Mouse (Mus musculus) thymus, adult 18-20 months (tissue): Measurements from ENCODE around the gene Cdk2ap2.

Experiments
- DNase-seq, 2 experiments: peaks; one replicate each; pipeline ENCODE4 v3.0.0; 2022; ENCODE audit warnings: mixed read lengths in 2 of 2

The Cdk2ap2 gene

DNA sequence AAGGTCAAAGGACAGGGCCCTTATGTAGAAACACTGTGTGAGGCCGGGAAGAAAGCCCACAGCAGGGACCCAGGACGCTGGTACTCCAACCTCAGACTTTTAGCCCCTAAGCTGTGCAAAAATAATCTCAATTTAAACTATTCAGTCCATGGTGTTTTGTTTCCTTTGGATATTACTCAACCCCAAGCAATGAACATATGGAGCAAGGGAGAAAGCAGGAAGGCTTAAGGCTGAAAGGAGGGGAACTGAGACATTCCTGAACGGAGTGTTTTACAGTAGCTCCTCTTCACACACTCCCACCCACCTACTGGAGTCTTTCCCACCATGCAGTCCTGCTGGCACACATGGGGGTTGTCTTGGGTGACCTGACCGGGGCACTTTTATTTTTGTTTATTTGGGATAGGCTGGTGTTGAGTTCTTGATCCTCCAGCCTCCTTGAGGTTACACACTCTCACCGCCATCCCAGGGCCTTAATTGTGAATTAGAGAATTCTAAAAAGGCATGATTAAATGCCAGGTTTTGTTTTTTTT is 2.1 kb upstream of the Cdk2ap2 start:
- no peak for DNase-seq

DNA sequence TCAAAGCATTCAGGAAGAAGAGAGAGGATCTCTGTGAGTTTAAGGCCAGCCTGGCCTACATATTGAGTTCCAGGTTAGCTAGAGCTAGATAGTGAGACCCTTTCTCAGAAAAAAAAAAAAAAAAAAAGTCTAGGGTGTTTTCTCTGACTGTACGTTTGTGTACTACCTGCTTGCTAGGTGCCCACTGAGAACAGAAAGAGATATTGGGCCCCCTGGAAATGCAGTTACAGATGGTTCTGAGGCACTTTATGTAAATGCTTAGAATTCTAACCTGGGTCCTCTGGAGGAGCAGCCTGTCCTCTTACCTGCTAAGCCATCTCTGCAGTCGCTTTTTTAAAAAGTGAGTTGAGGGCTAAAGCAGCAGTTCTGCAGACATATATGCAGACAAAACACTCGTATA is 1.2 kb upstream of the Cdk2ap2 start:
- no peak for DNase-seq

DNA sequence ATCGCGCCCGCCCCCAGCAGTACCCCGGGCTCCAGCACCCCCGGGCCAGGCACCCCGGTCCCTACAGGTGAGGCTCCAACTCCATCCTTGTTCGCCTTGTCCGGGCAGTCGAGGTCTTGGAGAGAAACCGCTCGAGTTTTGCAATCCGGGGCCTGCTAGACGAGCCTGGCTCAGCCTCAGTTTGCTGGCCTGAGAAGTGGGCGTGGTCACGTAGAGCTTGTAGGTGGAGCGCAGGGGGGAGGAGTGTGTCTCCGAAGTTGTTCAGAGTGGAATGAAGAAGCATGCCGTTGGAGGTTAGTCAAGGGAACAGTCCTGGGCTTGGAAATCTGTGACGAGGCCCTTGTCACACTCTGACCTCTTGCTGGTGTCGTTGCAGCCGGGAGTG is 451 bp downstream of the Cdk2ap2 start:
- no peak for DNase-seq

DNA sequence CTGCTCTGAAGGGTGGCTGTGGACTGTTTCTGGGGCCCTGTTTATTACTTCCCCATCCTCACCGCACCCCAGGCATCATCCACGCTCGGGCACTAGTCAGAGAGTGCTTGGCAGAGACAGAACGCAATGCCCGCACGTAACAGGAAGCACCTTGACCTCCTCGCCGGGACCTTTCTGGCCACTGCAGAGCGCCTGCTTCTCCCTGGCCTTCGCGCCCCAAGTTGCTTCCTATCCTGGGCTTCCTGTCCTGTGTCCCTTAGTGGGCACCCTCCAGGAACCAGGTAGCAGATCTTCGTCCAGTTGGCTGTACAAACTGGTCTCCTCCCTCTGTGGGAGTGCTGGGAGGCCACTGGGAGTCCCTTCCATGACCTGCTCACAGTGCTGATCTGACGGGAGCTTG is 1.4 kb downstream of the Cdk2ap2 start:
- DNase-seq: no peak

DNA sequence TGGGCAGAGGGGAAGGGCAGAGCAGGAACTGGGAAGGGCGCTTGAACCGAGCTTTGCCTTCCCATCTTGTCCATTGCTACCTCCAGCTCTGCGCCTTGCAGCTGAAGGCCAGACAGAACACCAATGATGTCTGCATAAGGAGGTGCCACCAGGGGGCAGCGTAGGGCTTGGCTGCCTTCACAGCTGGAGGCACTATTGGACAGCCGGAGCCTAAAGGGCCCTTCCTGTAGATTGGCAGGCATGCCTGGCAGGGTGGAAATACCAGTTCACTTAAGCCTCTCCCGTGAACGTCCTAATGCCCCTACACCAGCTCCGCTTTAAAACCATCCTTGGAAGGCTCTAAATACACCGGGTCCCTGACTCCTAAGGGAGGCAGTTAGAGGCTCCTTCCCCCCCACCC is 2.1 kb downstream of the Cdk2ap2 start:
- peak; percentile 83 to 86 for DNase-seq

DNA sequence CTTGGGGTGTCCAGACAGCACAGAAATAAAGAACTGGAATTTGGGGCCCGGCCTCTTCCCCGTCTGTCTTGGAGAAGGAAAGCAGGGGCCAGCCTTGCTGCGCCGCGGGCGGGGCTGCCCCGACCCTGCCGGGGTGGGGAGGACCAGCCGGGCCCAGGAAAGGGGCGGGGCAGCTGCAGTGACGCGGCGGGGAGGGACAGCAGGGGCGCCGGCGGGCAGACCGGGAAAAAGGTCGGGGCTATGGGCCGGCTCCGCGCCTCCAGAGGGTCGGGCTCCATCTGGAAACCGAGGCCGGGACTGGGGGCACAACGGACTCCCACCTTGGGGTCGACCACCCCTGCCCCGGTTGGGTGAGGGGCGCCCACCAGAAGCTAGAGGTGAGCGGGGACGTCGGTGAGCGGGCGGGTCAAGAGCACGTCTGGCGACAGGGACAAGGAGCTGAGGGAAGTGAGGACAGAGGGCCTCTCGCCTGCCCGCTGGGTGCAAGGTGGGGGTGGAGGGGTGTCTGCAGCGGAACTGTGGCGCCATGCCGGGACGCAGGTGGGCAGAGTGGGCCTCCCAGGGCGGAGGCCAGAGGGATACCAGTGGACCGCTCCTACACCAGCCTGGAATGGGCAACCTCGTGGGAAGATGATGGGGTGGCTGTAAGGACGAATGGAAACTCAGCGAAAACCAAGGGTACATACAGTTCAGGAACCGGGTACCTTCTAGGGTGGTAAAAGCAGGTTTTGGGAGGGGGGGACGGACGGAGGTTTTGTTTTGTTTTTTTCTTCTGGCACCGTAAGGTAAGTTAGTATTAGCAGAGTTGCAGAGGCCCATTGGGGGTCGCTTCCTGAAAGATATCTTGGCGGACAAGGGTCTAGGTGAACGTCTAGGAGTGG is 3.1 kb downstream of the Cdk2ap2 start, which contains the start of gene Pitpnm1:
Pitpnm1 (plus strand) TSS at position 162 of the 881 bp plus-strand sequence.
- peak; percentile 67 to 75 for DNase-seq

DNA sequence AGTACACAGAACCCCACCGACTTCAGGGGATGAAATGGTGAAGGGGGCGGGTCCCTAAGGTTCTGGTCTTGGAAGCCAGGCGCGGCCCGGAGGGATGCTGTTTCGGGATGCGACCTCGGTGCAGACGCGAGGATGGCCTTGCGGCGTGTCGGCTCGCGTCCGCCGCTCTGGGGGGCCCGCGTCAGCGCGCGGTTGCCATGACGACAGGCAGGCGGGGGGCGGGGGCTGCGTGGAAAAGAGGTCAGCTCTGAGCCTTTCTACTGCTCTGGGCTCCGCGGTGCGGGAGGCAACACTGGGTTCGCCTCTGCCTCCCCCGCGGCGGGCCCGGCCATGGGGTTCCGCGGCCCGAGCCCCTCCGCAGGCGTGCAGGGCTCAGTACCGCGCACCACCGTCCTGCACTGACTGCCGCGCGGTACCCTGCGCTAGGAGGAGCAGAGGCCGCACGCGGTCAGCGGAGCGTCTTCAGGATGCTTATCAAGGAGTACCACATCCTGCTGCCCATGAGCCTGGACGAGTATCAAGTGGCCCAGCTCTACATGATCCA is 3.8 kb downstream of the Cdk2ap2 start:
- no peak for DNase-seq

DNA sequence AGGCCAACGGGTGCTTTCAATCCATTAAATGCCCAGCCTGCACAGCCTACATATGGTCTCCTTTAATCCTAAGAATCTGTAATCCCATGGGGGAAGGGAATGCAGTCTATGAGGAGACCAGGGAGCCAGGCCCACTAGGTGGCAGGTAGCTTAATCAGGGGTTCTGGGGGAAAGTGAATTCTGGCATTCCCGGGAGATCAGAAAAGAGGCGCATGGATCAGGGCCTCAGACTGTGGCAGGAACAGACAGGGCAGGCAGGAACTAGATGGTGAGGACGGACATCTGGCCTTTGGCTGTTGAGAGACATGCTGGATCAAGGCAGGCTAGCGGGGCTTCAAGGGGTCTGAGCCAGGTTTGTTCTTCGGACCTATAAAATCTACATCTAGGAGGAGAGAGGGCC is 4.5 kb downstream of the Cdk2ap2 start:
- no peak for DNase-seq

DNA sequence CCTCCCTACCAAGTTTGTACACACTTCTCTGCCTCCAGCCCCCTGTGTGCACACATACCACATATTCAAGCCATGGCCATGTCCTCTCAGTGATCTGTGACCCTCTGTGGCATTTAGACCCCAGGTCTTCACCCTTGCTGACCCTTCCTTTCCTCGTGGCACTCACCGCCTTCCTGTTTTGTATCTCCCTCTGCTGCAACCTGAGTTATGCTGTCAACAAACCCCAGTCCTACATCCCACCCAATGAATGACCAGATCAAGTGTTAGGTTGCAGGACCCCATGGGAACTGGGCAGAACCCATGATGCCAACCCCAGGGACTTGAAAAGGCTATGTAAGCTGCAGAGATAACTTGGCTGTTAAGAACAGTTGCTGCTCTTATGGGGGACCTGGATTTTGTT is 5.1 kb downstream of the Cdk2ap2 start:
- no peak for DNase-seq

DNA sequence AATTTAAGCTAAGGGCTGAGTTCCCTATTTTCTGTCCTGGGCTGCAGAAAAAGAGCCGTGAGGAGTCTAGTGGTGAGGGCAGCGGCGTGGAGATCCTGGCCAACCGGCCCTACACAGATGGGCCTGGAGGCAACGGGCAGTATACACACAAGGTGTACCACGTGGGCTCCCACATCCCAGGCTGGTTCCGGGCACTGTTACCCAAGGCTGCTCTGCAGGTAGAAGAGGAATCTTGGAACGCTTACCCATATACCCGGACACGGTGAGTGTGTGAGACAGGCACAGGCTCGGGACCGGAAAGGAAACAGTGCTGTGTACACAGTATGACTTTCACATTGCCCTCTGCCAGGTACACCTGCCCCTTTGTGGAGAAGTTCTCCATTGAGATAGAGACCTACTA is 5.6 kb downstream of the Cdk2ap2 start:
- no peak for DNase-seq

DNA sequence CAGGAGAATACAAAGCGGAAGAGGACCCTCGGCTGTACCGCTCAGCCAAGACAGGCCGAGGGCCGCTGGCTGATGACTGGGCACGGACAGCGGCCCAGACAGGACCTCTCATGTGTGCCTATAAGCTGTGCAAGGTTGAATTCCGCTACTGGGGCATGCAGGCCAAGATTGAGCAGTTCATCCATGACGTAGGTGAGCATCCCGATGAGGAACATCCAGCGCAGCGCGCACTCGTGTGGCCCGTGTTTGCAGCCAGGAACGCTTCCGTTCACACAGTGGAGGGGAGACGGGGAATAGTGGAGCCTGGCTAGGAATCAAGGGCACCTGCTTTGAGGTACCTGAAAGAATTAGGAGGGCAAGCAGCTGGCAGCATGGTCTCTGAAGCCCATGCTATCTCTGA is 6.3 kb downstream of the Cdk2ap2 start:
- DNase-seq: no peak

DNA sequence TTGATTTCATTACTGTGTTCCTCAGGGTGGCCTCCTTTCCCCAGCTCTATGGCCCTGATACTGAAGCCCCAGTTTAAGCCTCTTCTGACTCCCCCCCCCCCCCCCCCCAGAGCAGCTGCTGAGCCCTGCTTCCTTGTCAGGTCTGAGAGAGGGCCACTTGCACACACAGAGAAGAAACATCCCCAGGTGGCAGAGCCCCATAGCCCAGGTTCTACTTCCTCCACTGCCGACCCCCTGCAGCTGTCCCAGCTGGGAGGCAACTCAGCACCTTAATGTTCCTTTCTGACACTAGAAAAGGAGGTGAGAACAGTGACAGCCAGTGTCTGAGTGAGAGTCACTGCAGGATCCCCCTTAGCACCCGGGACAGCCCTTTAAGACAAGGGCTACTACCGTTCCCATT is 6.8 kb downstream of the Cdk2ap2 start:
- DNase-seq: no peak

DNA sequence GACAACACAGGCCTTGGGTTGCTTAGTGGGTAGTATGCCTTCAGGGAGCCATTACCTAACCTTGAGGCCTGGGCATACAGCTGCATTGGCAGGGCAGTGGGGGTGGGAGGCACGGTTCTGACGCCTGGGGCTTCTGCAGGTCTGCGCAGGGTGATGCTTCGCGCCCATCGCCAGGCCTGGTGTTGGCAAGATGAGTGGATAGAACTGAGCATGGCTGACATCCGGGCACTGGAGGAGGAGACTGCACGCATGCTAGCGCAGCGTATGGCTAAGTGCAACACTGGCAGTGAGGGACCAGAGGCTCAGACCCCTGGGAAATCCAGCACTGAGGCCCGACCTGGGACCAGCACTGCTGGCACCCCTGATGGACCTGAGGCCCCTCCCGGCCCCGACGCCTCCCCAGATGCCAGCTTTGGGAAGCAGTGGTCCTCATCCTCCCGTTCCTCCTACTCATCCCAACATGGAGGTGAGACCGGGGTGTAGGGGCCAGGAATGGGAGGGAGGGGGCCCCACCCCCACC is 7.8 kb downstream of the Cdk2ap2 start:
- no peak for DNase-seq

DNA sequence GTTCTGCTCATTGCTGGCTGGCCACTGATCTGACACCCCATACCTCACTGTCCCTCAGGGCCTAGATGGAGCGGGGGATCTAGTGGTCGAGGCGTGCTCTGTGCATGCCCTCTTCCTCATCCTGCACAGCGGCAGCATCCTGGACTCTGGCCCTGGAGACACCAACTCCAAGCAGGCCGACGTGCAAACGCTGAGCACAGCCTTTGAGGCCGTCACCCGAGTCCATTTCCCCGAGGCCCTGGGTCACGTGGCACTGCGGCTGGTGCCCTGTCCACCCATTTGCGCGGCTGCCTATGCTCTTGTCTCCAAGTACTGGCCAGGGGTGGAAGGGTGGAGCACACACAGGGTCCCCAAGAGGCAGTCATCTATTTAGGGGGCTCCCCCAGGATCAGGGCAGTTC is 9.7 kb downstream of the Cdk2ap2 start:
- DNase-seq: no peak

DNA sequence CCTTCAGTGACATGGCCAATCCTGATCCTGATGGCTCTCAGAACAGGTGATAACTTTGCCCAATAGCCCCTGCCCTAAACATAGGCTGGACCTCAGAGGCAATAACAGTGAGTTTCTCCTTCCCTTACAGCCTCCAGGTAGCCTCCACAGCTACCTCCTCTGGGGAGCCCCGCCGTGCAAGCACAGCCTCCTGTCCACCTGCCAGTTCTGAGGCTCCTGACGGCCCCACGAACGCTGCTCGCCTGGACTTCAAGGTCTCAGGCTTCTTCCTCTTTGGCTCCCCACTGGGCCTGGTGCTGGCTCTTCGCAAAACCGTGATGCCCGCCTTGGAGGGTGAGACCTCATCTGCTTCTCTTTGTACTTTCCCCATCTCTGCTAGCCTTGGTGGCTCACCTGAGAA is 11.6 kb downstream of the Cdk2ap2 start:
- no peak for DNase-seq

DNA sequence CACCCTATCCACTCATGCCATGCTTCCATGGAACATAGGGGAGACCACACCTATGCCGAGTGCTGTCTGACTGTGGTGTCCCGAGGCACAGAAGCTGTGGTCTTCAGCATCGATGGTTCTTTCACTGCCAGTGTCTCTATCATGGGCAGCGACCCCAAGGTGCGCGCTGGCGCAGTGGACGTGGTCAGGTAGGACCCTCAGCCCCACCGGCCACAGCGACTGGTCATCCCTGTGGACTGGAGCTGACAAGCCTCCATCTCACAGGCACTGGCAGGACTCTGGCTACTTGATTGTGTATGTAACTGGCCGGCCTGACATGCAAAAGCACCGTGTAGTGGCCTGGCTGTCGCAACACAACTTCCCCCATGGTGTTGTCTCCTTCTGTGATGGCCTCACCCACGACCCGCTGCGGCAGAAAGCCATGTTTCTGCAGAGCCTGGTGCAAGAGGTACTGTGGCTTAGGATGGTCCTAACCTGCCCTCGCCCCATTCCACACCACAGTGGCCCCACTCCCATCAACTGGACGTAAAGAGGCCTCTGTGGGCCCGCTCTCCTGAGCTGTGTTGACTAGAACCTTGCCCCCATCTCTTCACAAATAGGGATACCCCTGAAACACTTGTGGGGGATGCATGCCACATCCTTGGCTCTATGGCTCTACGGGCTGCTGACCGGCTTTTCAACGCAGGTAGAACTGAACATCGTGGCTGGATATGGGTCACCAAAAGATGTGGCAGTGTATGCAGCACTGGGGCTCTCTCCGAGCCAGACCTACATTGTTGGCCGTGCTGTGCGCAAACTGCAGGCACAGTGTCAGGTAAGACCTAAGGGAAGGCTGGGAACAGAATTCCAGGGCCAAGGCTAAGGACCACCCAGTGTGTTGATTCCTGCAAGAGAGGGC is 15.3 kb downstream of the Cdk2ap2 start:
- no peak for DNase-seq

DNA sequence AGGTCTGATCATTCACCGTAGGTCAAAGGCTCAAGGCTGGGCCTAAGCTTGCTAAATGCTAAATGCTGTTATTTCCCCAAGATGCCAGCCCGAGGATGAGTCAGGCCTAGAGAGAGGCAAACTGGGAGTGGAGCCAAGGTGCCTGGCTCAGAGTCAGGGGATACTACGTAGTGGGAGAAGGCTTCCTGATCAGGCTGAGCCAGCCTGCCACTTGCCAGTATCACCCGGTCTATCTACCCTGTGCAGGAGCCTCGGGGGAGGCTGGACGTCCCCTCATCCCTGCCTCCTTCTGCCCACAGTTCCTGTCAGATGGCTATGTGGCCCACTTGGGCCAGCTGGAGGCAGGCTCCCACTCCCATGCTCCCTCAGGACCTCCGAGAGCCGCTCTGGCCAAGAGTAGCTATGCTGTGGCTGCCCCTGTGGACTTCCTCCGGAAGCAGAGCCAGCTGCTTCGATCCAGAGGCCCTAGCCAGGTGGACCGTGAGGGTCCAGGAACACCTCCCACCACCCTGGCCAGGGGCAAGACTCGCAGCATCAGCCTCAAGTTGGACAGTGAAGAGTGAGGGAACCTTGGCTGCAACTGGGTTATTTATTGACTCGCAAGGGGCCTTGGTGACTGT is 16.3 kb downstream of the Cdk2ap2 start:
- DNase-seq: no peak

DNA sequence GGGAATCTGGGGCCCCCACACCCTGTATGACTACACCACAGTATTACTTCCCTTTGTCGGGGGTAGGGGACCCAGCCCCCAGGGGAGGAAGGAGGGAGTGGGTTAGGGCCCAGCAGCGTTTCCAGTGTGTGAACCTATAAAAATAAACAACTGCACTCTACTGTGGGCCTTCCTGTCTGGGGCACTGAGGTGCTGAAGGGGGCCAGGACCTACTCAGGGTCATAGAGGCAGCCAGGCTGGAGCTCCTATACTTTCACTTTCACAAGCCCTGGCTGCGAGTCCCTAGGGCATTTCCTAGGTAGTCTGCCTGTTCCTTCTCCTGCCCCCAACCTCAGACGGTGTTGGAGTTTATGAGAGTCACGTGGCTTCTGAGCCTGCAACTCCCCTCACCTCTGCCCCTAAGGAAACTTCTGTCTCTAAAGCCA is 16.8 kb downstream of the Cdk2ap2 start:
- DNase-seq: no peak

DNA sequence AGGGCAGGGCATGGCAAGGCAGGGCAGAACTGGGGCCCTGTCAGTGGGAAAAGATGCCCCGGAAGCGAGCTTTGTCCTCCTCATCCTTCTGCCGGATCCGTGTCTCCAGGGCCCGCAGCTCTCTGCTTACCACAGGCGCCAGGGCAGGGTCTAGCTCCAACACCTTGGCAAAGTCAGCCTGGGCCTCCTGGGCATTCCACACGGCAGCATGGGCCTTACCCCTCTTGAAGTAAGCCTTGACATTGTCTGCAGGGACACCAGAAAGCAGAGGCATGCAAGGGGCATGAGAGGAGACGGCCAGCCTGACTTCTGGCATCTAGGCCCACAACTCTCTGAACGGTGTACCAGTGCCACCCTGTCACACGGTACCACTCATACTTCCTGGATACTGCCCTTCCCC is 17.6 kb downstream of the Cdk2ap2 start:
- no peak for DNase-seq

DNA sequence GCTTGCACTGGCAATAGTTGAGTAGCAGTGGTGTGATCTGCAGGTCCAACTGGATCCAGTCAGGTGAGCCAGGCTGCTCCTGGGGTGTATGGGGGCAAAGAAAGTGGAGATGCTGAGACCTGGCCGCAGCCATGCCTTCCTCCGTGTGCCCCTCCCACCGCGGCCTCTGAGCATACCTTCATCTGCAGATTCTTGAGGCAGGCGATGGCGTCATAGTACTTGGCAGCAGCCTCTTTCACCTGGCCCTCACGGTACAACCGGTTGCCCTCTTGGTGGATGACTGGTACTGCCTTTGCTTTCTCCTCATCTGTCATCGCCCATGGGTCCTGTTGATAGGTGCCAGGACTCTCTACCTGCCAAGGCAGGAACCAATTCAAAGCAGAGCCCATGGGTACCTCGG is 18.2 kb downstream of the Cdk2ap2 start:
- no peak for DNase-seq

DNA sequence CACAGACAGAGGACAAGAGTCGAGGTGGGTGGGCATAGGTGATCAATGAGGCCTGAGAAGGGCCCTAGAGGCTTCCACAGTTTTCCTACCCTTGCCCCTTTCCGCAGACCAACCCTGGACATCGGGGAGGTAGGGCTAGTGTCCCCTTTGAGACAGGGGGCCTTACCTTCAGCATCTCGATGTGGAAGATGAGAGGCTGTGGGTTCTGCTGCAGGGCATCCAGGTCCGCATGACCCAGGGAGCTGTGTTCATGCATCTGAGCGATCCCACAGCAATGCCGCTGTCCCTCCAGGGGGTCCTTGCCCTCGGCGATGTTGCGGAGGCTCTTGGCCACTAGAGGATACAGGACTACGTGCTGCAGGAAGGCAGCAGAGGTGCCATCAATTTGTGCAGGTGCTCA is 18.8 kb downstream of the Cdk2ap2 start:
- no peak for DNase-seq

DNA sequence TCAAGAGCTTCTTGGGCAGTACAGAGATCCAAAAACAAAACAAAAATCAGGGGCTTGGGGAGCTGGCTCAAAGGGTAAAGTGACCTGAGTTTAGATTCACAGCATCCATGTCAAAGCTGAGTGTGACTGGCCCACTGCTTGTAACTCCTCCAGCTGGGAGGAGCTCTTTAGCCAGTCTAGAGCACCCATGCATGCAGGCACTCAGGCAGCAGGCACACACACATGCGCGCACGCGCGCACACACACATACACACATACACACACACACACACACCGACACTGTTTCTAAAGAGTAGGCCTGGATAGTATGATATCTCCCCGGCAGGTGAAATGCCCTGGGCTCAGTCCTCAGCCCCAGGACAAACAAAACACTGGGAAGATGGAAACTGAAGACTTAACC is 20.0 kb downstream of the Cdk2ap2 start:
- no peak for DNase-seq

DNA sequence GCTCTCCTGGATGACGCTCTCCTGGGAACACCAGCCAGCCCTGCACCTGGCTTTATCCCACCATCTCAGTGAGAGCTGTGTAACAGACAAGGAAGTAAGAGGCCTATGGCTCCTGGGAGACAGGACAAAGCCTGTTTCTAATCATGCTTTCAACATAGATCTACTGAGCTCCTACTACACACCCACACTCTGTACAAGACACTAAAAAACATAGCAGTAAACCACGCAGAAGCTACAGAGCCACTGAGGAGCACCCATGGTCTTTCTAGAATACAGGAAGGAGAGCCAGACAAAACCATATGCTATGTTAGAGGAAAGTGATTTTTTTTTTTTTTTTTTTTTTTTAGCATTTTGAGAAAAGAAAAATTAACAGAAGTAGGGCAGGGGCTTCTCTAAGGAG is 21.4 kb downstream of the Cdk2ap2 start:
- no peak for DNase-seq
